Mouse (Mus musculus) common myeloid progenitor, adult 5-6 weeks (primary cell): ENCODE results near the gene A4gnt. TPM values are rescaled to one million over a fixed set of nuclear protein-coding genes. Genes with fewer than 3 reads are reported as not detected.
"Not testable (repeated sequence)": the region's sequence is repeated elsewhere in the genome, so short reads cannot be mapped to it uniquely, and the experiment has no call there.

Source experiments
- ATAC-seq: replicated peaks from 2 replicates; pipeline ENCODE4 v1.8.0; 2016; ENCODE audit warnings: low read depth, mild to moderate bottlenecking, moderate TSS enrichment, inconsistent platforms; ENCODE audit not compliant: poor library complexity, severe bottlenecking
- total RNA-seq: library from RNA; stranded (forward); fragments of 200-1000, 187-1606 nt; gene quantifications from 2 replicates; pipeline ENCODE4 v1.2.3, GENCODE M21; 2017

Gene A4gnt
- total RNA-seq = not detected in 2 replicates

- no peak for ATAC-seq
Observed at GRCm38 (mm10) chr9:99612202-99612601, at the start of gene A4gnt. TSS of gene A4gnt (plus strand) at chr9:99612502.

- peak; percentile 90 for ATAC-seq
Observed at GRCm38 (mm10) chr9:99563714-99564113, 48.6 kb upstream of the A4gnt start.

- ATAC-seq = peak; percentile 11; the same call in 1 of the 2 replicates
Observed at GRCm38 (mm10) chr9:99568023-99568346, 44.3 kb upstream of the A4gnt start.

GRCm38 (mm10) chr9:99568347-99569070 is 43.8 kb upstream of the A4gnt start, which contains the start of gene Armc8:
TSS of gene Armc8 (minus strand) at chr9:99568899.
- peak; percentile 95 for ATAC-seq

GRCm38 (mm10) chr9:99569071-99569397 is 43.3 kb upstream of the A4gnt start:
- ATAC-seq = no peak; the same call in 1 of the 2 replicates

- ATAC-seq = peak; percentile 95
Observed at GRCm38 (mm10) chr9:99575677-99576480, 36.4 kb upstream of the A4gnt start, which contains the start of gene Dbr1. TSS of gene Dbr1 (plus strand) at chr9:99575799.

- ATAC-seq = peak; percentile 79
Observed at GRCm38 (mm10) chr9:99580655-99581054, 31.6 kb upstream of the A4gnt start.

- peak; percentile 83 for ATAC-seq
Observed at GRCm38 (mm10) chr9:99587505-99588202, 24.6 kb upstream of the A4gnt start.

GRCm38 (mm10) chr9:99591144-99591543 is 21.2 kb upstream of the A4gnt start:
- peak; percentile 50; the same call in 1 of the 2 replicates for ATAC-seq

GRCm38 (mm10) chr9:99599127-99599526 is 13.2 kb upstream of the A4gnt start:
- ATAC-seq = not testable (repeated sequence)

- no peak for ATAC-seq
Observed at GRCm38 (mm10) chr9:99603566-99603965, 8.7 kb upstream of the A4gnt start.

GRCm38 (mm10) chr9:99619688-99620087 is 7.4 kb downstream of the A4gnt start:
- ATAC-seq = no peak

GRCm38 (mm10) chr9:99620196-99620595 is 7.9 kb downstream of the A4gnt start:
- ATAC-seq = no peak

GRCm38 (mm10) chr9:99622034-99622433 is 9.7 kb downstream of the A4gnt start:
- no peak for ATAC-seq

GRCm38 (mm10) chr9:99622966-99623365 is 10.7 kb downstream of the A4gnt start:
- ATAC-seq = no peak

- ATAC-seq = no peak
Observed at GRCm38 (mm10) chr9:99624117-99624516, 11.8 kb downstream of the A4gnt start.

- ATAC-seq = no peak
Observed at GRCm38 (mm10) chr9:99628581-99628980, 16.3 kb downstream of the A4gnt start.

GRCm38 (mm10) chr9:99629281-99630011 is 17.1 kb downstream of the A4gnt start, which contains the start of gene Dzip1l:
TSS of gene Dzip1l (plus strand) at chr9:99629496.
- no peak for ATAC-seq

GRCm38 (mm10) chr9:99630071-99630470 is 17.8 kb downstream of the A4gnt start:
- no peak for ATAC-seq
